Mouse (Mus musculus) heart, postnatal 0 days (tissue): ENCODE results near the gene Scn2a.

Source experiments
- CTCF ChIP-seq: IDR thresholded peaks from 2 replicates; pipeline ENCODE4 v1.5.1; 2016; ENCODE audit warnings: antibody characterized with exemption, control low read depth, low read depth
- EP300 ChIP-seq: IDR thresholded peaks from 2 replicates; pipeline ENCODE4 v1.6.1; 2016; ENCODE audit warnings: antibody characterized with exemption, low read depth

DNA sequence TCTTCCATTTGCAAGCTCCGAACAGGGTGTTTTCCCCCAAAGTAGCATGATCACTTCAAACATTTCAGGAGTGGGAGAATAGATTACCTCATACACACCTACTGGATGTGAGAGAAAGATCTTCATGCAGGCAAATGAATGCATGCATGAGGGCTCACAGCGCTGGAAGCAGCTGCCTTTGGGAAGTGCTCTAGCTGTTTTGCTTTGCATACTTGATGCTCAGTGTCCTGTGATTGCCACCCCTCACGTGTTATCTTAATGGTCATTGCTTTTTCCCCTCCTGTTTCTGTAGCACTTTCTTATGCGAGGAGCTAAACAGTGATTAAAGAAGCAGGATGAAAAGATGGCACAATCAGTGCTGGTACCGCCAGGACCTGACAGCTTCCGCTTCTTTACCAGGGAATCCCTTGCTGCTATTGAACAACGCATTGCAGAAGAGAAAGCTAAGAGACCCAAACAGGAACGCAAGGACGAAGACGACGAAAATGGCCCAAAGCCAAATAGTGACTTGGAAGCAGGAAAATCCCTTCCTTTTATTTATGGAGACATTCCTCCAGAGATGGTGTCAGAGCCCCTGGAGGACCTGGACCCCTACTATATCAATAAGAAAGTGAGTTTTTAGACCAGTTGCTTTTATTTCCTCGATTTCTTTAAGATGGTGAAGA, 49.7 kb downstream of the Scn2a start:
- TF ChIP-seq CTCF = no peak
- TF ChIP-seq EP300 = no peak
